Comparison of ENCODE assay signal across 22 mouse cellular contexts in genomic region chrX:166177929-166178328, GRCm38 (mm10).
"Had no signal": no experiment of that assay in that cellular context is flagged by ENCODE, and none has a peak within 500 bp of the region (broad histone marks: within the 10 kb centered on the region; RNA-seq: fewer than 3 reads in every experiment).

No protein-coding gene starts in this region.

- H3K9me3 ChIP-seq: limb, embryonic 10.5 days; limb, embryonic 13.5 days; liver, embryonic 12.5 days; liver, embryonic 15.5 days; midbrain, embryonic 15.5 days; neural tube, embryonic 12.5 days; neural tube, embryonic 15.5 days had no signal

- H3K36me3 ChIP-seq: limb, embryonic 13.5 days; liver, embryonic 15.5 days; midbrain, embryonic 15.5 days; neural tube, embryonic 12.5 days; neural tube, embryonic 15.5 days had no signal

- H3K27ac ChIP-seq: kidney, postnatal 0 days; layer of hippocampus, adult 2 months; limb, embryonic 10.5 days; limb, embryonic 13.5 days; liver, embryonic 12.5 days; liver, embryonic 15.5 days; midbrain, embryonic 15.5 days; neural tube, embryonic 12.5 days; neural tube, embryonic 15.5 days; stomach, postnatal 0 days had no signal

- H3K9ac ChIP-seq: limb, embryonic 13.5 days; liver, embryonic 12.5 days; liver, embryonic 15.5 days; midbrain, embryonic 15.5 days; neural tube, embryonic 12.5 days; neural tube, embryonic 15.5 days had no signal

- DNase-seq: kidney, postnatal 25 days; layer of hippocampus, adult 9-11 months; liver; lung, adult 2 months; lung, postnatal 14 days; lung, postnatal 4 days; right cerebral cortex, adult 18-20 months; right cerebral cortex, postnatal 14 days; right cerebral cortex, postnatal 4 days; thymus, adult 2 months; thymus, postnatal 25 days had no signal

- H3K4me1 ChIP-seq: limb, embryonic 10.5 days; limb, embryonic 13.5 days; liver, embryonic 12.5 days; liver, embryonic 15.5 days; neural tube, embryonic 15.5 days had no signal

- H3K27me3 ChIP-seq: liver, embryonic 12.5 days; liver, embryonic 15.5 days; midbrain, embryonic 15.5 days; neural tube, embryonic 12.5 days; neural tube, embryonic 15.5 days had no signal

- H3K4me2 ChIP-seq: limb, embryonic 13.5 days; liver, embryonic 12.5 days; liver, embryonic 15.5 days; midbrain, embryonic 11.5 days; midbrain, embryonic 15.5 days; neural tube, embryonic 12.5 days; neural tube, embryonic 15.5 days had no signal

- ATAC-seq: liver, embryonic 12.5 days; midbrain, embryonic 15.5 days had no signal

- H3K4me3 ChIP-seq: layer of hippocampus, adult 2 months; limb, embryonic 10.5 days; limb, embryonic 13.5 days; liver, embryonic 12.5 days; liver, embryonic 15.5 days; midbrain, embryonic 15.5 days; neural tube, embryonic 12.5 days; neural tube, embryonic 15.5 days had no signal
